Mouse (Mus musculus): Measurements from ENCODE around the gene Tac4. TPM values are rescaled to one million over a fixed set of nuclear protein-coding genes. Genes with fewer than 3 reads are reported as not detected.

Tac4 gene
- total and polyA plus RNA-seq, 3 experiments: 0.07 to 0.39 TPM; not detected in 1

GRCm38 (mm10) chr11:95213607-95214006 lies 47.7 kb upstream of the Tac4 start:
- no peak overlapping the region for H3K9ac ChIP-seq (ENCODE audit: control insufficient read depth, low read depth, low read length, poor library complexity, severe bottlenecking)
- peaks cover 0 to 4% of the 10 kb centered on the region in 2 experiments; a peak in 1 of 4 replicates for H3K27me3 ChIP-seq (ENCODE audit: control insufficient read depth in 1 of 2, insufficient read depth in 2 of 2, low read length in 2 of 2)
- no peaks in the 10 kb centered on the region for H3K9me3 ChIP-seq (replicated peaks; ENCODE audit: insufficient read depth, low read length)
- no peaks in the 10 kb centered on the region for H3K36me3 ChIP-seq (ENCODE audit: control insufficient read depth in 1 of 2, insufficient read depth in 2 of 2, low read length in 2 of 2)
- no peak for DNase-seq (ENCODE audit: low read depth, low spot score)
- no peaks in the 10 kb centered on the region for H3K4me1 ChIP-seq (ENCODE audit: control insufficient read depth in 1 of 2, insufficient read depth in 2 of 2, low read length in 2 of 2)
- TF ChIP-seq MYC (IDR thresholded peaks at IDR 0.05; ENCODE audit: low read depth, low read length) (no peak), ZKSCAN1 (IDR thresholded peaks at IDR 0.05; ENCODE audit: low read depth, low read length) (no peak), MAX (IDR thresholded peaks at IDR 0.05; ENCODE audit: low read length) (no peak), RCOR1 (IDR thresholded peaks at IDR 0.05; ENCODE audit: low read depth, low read length) (no peak), EP300 (IDR thresholded peaks at IDR 0.05; ENCODE audit: low read depth in 1 of 2, low read length in 2 of 2) (no peak), RAD21 (IDR thresholded peaks at IDR 0.05; ENCODE audit: low read depth, low read length) (no peak), GATA1 (IDR thresholded peaks at IDR 0.05; ENCODE audit: low read depth, low read length) (no peak)
- no peaks in the 10 kb centered on the region for H3K79me2 ChIP-seq (ENCODE audit: control insufficient read depth, insufficient read depth, low read length, poor library complexity)
- no peak overlapping the region for H3K27ac ChIP-seq (ENCODE audit: control insufficient read depth, low read depth, low read length)
- no peak overlapping the region for H3K4me3 ChIP-seq (ENCODE audit: control insufficient read depth in 1 of 2, insufficient read depth in 1 of 2, low read depth in 2 of 2, low read length in 2 of 2)

DNA sequence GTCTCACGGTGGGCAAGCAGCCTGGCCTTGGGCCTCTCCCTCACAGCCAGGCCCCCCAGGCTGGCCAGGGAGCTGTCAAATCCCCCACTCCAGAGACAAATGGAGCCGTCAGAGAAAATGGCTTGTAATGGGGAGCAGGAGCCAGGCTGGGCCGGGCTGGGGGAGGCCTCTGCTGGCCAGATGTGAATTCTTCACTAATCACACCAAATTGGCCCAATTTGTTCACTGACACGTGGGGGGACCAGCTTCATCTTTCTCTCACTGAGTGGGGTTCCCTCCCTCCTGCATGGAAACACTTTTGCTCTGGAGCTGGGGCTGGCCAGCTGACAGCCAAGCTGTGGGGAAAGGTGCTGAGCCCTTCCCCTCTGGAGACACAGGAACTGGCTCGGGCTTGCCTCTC lies 47.0 kb upstream of the Tac4 start:
- Histone ChIP-seq H3K4me1 (ENCODE audit: control insufficient read depth in 1 of 2, insufficient read depth in 2 of 2, low read length in 2 of 2) (no peaks in the 10 kb centered on the region), H3K36me3 (ENCODE audit: control insufficient read depth in 1 of 2, insufficient read depth in 2 of 2, low read length in 2 of 2) (no peaks in the 10 kb centered on the region), H3K9ac (ENCODE audit: control insufficient read depth, low read depth, low read length, poor library complexity, severe bottlenecking) (no peak overlapping the region), H3K4me3 (ENCODE audit: control insufficient read depth in 1 of 2, insufficient read depth in 1 of 2, low read depth in 2 of 2, low read length in 2 of 2) (no peak overlapping the region), H3K79me2 (ENCODE audit: control insufficient read depth, insufficient read depth, low read length, poor library complexity) (no peaks in the 10 kb centered on the region), H3K27ac (ENCODE audit: control insufficient read depth, low read depth, low read length) (no peak overlapping the region), H3K9me3 (replicated peaks; ENCODE audit: insufficient read depth, low read length) (no peaks in the 10 kb centered on the region), H3K27me3 (ENCODE audit: control insufficient read depth in 1 of 2, insufficient read depth in 2 of 2, low read length in 2 of 2) (peaks cover 0 to 4% of the 10 kb centered on the region in 2 experiments; a peak in 1 of 4 replicates)
- DNase-seq (ENCODE audit: low read depth, low spot score): no peak
- TF ChIP-seq MYB (IDR thresholded peaks at IDR 0.05; ENCODE audit: low read depth, low read length) (no peak), RCOR1 (IDR thresholded peaks at IDR 0.05; ENCODE audit: low read depth, low read length) (no peak), CHD2 (IDR thresholded peaks at IDR 0.05; ENCODE audit: low read length) (no peak), ZMIZ1 (IDR thresholded peaks at IDR 0.05; ENCODE audit: low read depth, low read length) (no peak), POLR2AphosphoS5 (IDR thresholded peaks at IDR 0.05; ENCODE audit: borderline replicate concordance, low read depth, low read length) (no peak), ELF1 (IDR thresholded peaks at IDR 0.05; ENCODE audit: low read depth, low read length) (no peak), MAX (IDR thresholded peaks at IDR 0.05; ENCODE audit: low read length) (no peak), ZC3H11A (IDR thresholded peaks at IDR 0.05; ENCODE audit: low read depth, low read length) (no peak), ZKSCAN1 (IDR thresholded peaks at IDR 0.05; ENCODE audit: low read depth, low read length) (no peak), CHD1 (IDR thresholded peaks at IDR 0.05; ENCODE audit: low read depth, low read length) (no peak), GABPA (IDR thresholded peaks at IDR 0.05; ENCODE audit: low read depth, low read length) (no peak), MYC (IDR thresholded peaks at IDR 0.05; ENCODE audit: low read depth, low read length) (no peak), CTCF (IDR thresholded peaks at IDR 0.05 in 2 of 3, conservative IDR thresholded peaks at IDR 0.05 in 1 of 3; ENCODE audit: control insufficient read depth in 1 of 3, insufficient read depth in 1 of 3, low read depth in 2 of 3, low read length in 3 of 3, poor library complexity in 1 of 3, severe bottlenecking in 1 of 3) (no peak), MXI1 (IDR thresholded peaks at IDR 0.05; ENCODE audit: low read depth, low read length) (no peak), MAFK (IDR thresholded peaks at IDR 0.05; ENCODE audit: borderline replicate concordance, low read depth, low read length) (no peak), ETS1 (IDR thresholded peaks at IDR 0.05; ENCODE audit: low read depth, low read length) (no peak), GATA1 (IDR thresholded peaks at IDR 0.05; ENCODE audit: low read depth, low read length) (no peak), HCFC1 (IDR thresholded peaks at IDR 0.05; ENCODE audit: low read depth, low read length) (no peak), POLR2A (IDR thresholded peaks at IDR 0.05; ENCODE audit: control insufficient read depth in 1 of 2, insufficient read depth in 1 of 2, low read depth in 1 of 2, low read length in 2 of 2, poor library complexity in 1 of 2) (no peak), USF2 (IDR thresholded peaks at IDR 0.05; ENCODE audit: borderline replicate concordance in 1 of 2, insufficient read depth in 1 of 2, low read depth in 1 of 2, low read length in 2 of 2) (no peak)

All from MEL (cell line).